Mouse (Mus musculus) c-Kit-positive CD71-negative TER-119-negative erythroid progenitor cells, embryonic 14.5 days (primary cell): Measurements from ENCODE around the gene Wwc2.

Experiments used
- DNase-seq: peaks from one replicate; pipeline ENCODE4 v3.0.0-alpha.2; 2013; ENCODE audit warnings: low read depth

Wwc2 gene

GRCm38 (mm10) chr8:47990911-47991820 is at the start of gene Wwc2:
Gene Wwc2 (minus strand): TSS chr8:47990924.
- peak; percentile 58 for DNase-seq

GRCm38 (mm10) chr8:48038261-48038934 is 47.7 kb upstream of the Wwc2 start:
- DNase-seq = no peak

- no peak for DNase-seq
Observed at GRCm38 (mm10) chr8:48032046-48032445, 41.3 kb upstream of the Wwc2 start.

GRCm38 (mm10) chr8:48030667-48031066 is 39.9 kb upstream of the Wwc2 start:
- no peak for DNase-seq

- no peak for DNase-seq
Observed at GRCm38 (mm10) chr8:48026796-48027195, 36.1 kb upstream of the Wwc2 start.

- DNase-seq = no peak
Observed at GRCm38 (mm10) chr8:48023206-48023605, 32.5 kb upstream of the Wwc2 start.

GRCm38 (mm10) chr8:48019737-48020136 is 29.0 kb upstream of the Wwc2 start:
- DNase-seq = no peak

- DNase-seq = peak; percentile 71
Observed at GRCm38 (mm10) chr8:48016538-48016937, 25.8 kb upstream of the Wwc2 start.

- DNase-seq = no peak
Observed at GRCm38 (mm10) chr8:48014386-48014785, 23.7 kb upstream of the Wwc2 start.

GRCm38 (mm10) chr8:48013281-48013680 is 22.6 kb upstream of the Wwc2 start:
- DNase-seq = no peak

GRCm38 (mm10) chr8:48011871-48012270 is 21.1 kb upstream of the Wwc2 start:
- no peak for DNase-seq

GRCm38 (mm10) chr8:48010977-48011376 is 20.3 kb upstream of the Wwc2 start:
- no peak for DNase-seq

GRCm38 (mm10) chr8:48009399-48009798 is 18.7 kb upstream of the Wwc2 start:
- DNase-seq = no peak

GRCm38 (mm10) chr8:48008936-48009335 is 18.2 kb upstream of the Wwc2 start:
- DNase-seq = no peak

GRCm38 (mm10) chr8:48006869-48007268 is 16.1 kb upstream of the Wwc2 start:
- no peak for DNase-seq

- DNase-seq = no peak
Observed at GRCm38 (mm10) chr8:48002551-48002950, 11.8 kb upstream of the Wwc2 start.

- DNase-seq = no peak
Observed at GRCm38 (mm10) chr8:48001395-48001794, 10.7 kb upstream of the Wwc2 start.

- DNase-seq = no peak
Observed at GRCm38 (mm10) chr8:47996712-47997111, 6.0 kb upstream of the Wwc2 start.

GRCm38 (mm10) chr8:47996126-47996525 is 5.4 kb upstream of the Wwc2 start:
- DNase-seq = no peak

GRCm38 (mm10) chr8:47995391-47995790 is 4.7 kb upstream of the Wwc2 start:
- DNase-seq = no peak

- DNase-seq = no peak
Observed at GRCm38 (mm10) chr8:47994618-47995274, 4.0 kb upstream of the Wwc2 start.

GRCm38 (mm10) chr8:47990386-47990772 is 345 bp downstream of the Wwc2 start:
- peak; percentile 76 for DNase-seq
